Mouse (Mus musculus) midbrain, postnatal 0 days (tissue): ENCODE measurements around the gene Gm27029. TPM values are rescaled to one million over a fixed set of nuclear protein-coding genes. Genes with fewer than 3 reads are reported as not detected.
"Not testable (repeated sequence)": the region's sequence is repeated elsewhere in the genome, so short reads cannot be mapped to it uniquely, and the experiment has no call there.

Experiments
- ATAC-seq: fragments of 200-750 bp; cut with Nextera tagmentation; 2 replicates; pipeline ENCODE4 v1.8.0; 2017; ENCODE audit warnings: moderate number of reproducible peaks, mild to moderate bottlenecking, moderate TSS enrichment, moderate library complexity; ENCODE audit not compliant: low FRiP score
- DNase-seq: peaks from one replicate; pipeline ENCODE4 v3.0.0-alpha.2; 2015; ENCODE audit warnings: low spot score
- H3K27ac ChIP-seq: fragments of 300-500 bp; sonication (generic); 2 replicates; pipeline ENCODE4 v1.5.1; 2014; ENCODE audit warnings: low read depth, mild to moderate bottlenecking, low read length, mixed read lengths
- H3K27me3 ChIP-seq: fragments of 300-500 bp; sonication (generic); 2 replicates; pipeline ENCODE4 v1.6.1; 2014; ENCODE audit warnings: low read length, control low read depth, mixed read lengths; ENCODE audit not compliant: insufficient read depth
- H3K36me3 ChIP-seq: fragments of 300-500 bp; sonication (generic); 2 replicates; pipeline ENCODE4 v1.6.1; 2014; ENCODE audit warnings: low read length, control low read depth, mixed read lengths; ENCODE audit not compliant: insufficient read depth
- H3K4me1 ChIP-seq: fragments of 300-500 bp; sonication (generic); 2 replicates; pipeline ENCODE4 v1.6.1; 2014; ENCODE audit warnings: mild to moderate bottlenecking, control low read depth, antibody characterized with exemption, low read length, mixed read lengths; ENCODE audit not compliant: insufficient read depth
- H3K4me2 ChIP-seq: fragments of 300-500 bp; sonication (generic); 2 replicates; pipeline ENCODE4 v1.6.1; 2014; ENCODE audit warnings: low read depth, mild to moderate bottlenecking, low read length, mixed read lengths; ENCODE audit not compliant: poor library complexity, severe bottlenecking
- H3K4me3 ChIP-seq: fragments of 300-500 bp; sonication (generic); 2 replicates; pipeline ENCODE4 v1.5.1; 2014; ENCODE audit warnings: low read depth, mild to moderate bottlenecking, low read length, moderate library complexity
- H3K9ac ChIP-seq: fragments of 300-500 bp; sonication (generic); replicated peaks from 2 replicates; pipeline ENCODE4 v1.6.1; 2014; ENCODE audit warnings: mild to moderate bottlenecking, low read length, moderate library complexity, mixed read lengths; ENCODE audit not compliant: poor library complexity, severe bottlenecking
- H3K9me3 ChIP-seq: fragments of 300-500 bp; sonication (generic); 2 replicates; pipeline ENCODE4 v1.6.1; 2016; ENCODE audit warnings: low read length, control low read depth
- CTCF ChIP-seq: IDR thresholded peaks from 2 replicates; pipeline ENCODE4 v1.5.1; 2016; ENCODE audit warnings: antibody characterized with exemption, mild to moderate bottlenecking
- WGBS: fragments of 180-500 bp; shearing (Covaris S2); extraction: QIAGEN DNeasy Blood & Tissue Kit; methylation state at CpG from one replicate; pipeline ENCODE4 v1.1.7; 2014; 5-methylcytosine and 5-hydroxymethylcytosine counted together
- polyA plus RNA-seq: library from polyadenylated mRNA; unstranded; fragments of >200 nt; fragmentation: Nextera tagmentation; extraction: Ambion mirVana; gene quantifications from 2 replicates; pipeline ENCODE4 v1.2.1, GENCODE M21; 2015
- total RNA-seq: library from RNA; depleted of rRNA; stranded (reverse); fragments of >200 nt; gene quantifications from 2 replicates; pipeline ENCODE4 v1.2.3, GENCODE M21; 2014

Gene Gm27029
- total and polyA plus RNA-seq, 2 experiments from 2014 or later = 5.7 to 6.3 TPM

DNA sequence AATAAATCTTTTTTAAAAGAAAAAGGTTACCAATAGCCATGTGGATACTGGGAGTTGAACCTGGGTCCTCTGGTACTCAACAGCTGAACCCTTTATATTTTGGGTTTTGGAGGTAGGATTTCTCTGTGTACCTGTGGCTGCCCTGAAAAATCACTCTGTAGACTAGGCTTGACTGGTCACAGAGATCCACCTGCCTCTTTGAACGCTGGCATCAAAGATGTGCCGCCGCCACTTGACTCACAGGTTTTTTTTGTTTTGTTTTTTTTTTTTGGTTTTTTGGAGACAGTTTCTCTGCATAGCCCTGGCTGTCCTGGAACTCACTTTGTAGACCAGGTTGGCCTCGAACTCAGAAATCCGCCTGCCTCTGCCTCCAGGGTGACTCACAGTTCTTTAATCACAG, 23.2 kb upstream of the Gm27029 start:
- no peak overlapping the region for H3K27ac ChIP-seq
- H3K4me1 ChIP-seq = 0 out of 2 replicates have a peak, but pooled peaks cover 3% of the 10 kb centered on the region
- peaks cover 18% of the 10 kb centered on the region for H3K36me3 ChIP-seq
- ATAC-seq (no peak), DNase-seq (no peak)
- 87% methylated on average over 5 of the region's 5 CpGs for WGBS
- no peak overlapping the region for H3K4me2 ChIP-seq
- no peak for TF ChIP-seq CTCF
- no peak overlapping the region for H3K9ac ChIP-seq
- H3K9me3 ChIP-seq = no peaks in the 10 kb centered on the region
- no peaks in the 10 kb centered on the region for H3K27me3 ChIP-seq
- H3K4me3 ChIP-seq = no peak overlapping the region

DNA sequence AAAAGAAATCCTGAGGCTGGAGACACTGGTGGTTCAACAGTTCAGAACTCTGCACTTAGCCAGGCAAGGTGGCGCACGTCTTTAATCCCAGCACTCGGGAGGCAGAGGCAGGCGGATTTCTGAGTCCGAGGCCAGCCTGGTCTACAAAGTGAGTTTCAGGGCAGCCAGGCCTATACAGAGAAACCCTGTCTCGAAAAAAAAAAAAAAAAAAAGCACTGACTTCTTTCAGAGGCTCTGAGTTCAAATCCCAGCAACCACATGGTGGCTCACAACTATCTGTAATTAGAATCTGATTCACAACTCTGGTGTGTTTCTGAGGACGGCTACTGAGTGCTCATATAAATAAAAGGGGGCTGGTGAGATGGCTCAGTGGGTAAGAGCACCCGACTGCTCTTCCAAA, 22.3 kb upstream of the Gm27029 start:
- not testable (repeated sequence) for DNase-seq, H3K9me3 ChIP-seq, H3K4me1 ChIP-seq, ATAC-seq, H3K27ac ChIP-seq, H3K4me2 ChIP-seq, H3K27me3 ChIP-seq, H3K4me3 ChIP-seq, H3K9ac ChIP-seq
- WGBS = 93% methylated on average over 8 of the region's 8 CpGs
- peaks cover 18% of the 10 kb centered on the region for H3K36me3 ChIP-seq

DNA sequence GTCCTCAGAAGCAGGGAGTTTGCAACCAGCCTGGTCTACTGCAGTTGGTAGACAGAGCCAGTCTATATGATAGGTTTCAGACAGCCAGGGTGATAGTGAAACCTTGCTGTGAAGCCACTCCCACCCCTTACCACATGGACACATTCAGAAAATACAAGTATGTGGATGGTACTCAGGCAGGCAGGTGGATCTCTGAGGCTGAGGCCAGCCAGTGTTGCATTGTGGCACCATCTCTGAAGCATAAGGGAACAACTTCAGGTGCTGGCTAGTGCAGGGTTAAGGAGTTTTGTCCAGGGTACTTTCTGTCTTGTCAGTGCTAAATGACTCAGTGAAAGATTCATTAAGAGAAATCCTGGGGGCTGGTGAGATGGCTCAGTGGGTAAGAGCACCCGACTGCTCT, 21.7 kb upstream of the Gm27029 start:
- Histone ChIP-seq H3K27ac (no peak overlapping the region), H3K4me3 (no peak overlapping the region), H3K36me3 (peaks cover 18% of the 10 kb centered on the region), H3K4me1 (0 out of 2 replicates have a peak, but pooled peaks cover 3% of the 10 kb centered on the region), H3K9ac (no peak overlapping the region), H3K4me2 (no peak overlapping the region), H3K9me3 (no peaks in the 10 kb centered on the region), H3K27me3 (no peaks in the 10 kb centered on the region)
- ATAC-seq (no peak), DNase-seq (no peak)
- TF ChIP-seq CTCF = no peak
- 93% methylated on average over 1 of the region's 1 CpGs for WGBS

DNA sequence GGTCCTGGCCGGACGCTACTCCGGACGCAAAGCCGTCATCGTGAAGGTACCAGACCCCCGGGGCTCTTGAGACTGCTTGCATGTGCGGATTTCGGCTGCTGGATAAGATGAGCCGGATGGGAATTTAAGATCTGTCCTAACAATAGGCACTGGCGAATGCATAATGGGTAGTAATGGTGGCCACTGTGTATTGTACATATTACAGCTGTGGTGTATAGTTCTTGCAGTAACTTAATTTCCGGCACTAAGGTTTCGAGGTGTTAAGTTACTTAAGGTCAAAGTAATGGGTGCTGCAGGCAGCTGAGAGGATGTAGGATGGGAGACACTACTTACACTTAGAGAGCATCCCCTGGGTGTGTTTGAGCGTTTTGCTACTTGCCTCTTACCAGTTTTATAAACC, 18.2 kb upstream of the Gm27029 start:
- H3K36me3 ChIP-seq = peaks cover 18% of the 10 kb centered on the region
- ATAC-seq = no peak; the same call in 1 of the 2 replicates
- TF ChIP-seq CTCF = no peak

DNA sequence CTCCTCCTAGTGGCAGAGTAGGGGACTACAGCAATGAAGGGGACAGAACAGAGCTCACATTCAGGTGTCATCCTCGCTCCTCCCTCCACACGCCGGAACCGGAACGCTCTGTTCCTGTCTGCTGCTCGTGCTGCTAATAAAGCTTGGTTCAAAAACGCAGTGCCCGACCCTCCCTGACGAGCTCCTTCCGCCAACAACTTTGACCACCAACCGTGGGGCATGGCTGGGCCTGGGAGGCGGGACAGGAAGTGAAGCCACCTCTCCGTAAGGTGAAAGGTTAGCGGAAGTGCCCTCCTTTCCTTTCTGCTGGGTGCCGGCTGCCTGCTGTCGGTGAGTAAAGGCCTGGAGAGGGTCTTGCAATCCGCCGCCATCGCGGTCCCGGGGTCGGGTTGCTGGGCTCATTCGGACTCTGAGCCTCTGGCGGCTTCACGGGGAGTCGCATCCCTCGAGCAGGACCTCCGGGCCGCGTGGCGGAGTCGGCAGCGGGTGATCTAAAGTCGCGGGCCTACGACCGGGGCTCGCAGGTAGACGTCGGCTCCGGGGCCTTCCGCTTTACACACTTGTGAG, 17.6 kb upstream of the Gm27029 start, which contains the start of gene Rpl27:
Gene Rpl27 (plus strand): TSS at position 172 of the 567 bp plus-strand sequence.
- H3K4me2 ChIP-seq = peak within 1 kb of the TSS; percentile 73
- 0 out of 2 replicates have a peak, but pooled peaks cover 3% of the 10 kb centered on the region for H3K4me1 ChIP-seq
- no peaks in the 10 kb centered on the region for H3K27me3 ChIP-seq
- TF ChIP-seq CTCF = peak; percentile 90
- H3K27ac ChIP-seq = peak within 1 kb of the TSS; percentile 91
- no peaks in the 10 kb centered on the region for H3K9me3 ChIP-seq
- peak within 1 kb of the TSS; percentile 76 for H3K4me3 ChIP-seq
- under 1% methylated on average over 42 of the region's 42 CpGs for WGBS
- peak; percentile 97 for ATAC-seq
- peak within 1 kb of the TSS; percentile 93 for H3K9ac ChIP-seq
- peak; percentile 99 for DNase-seq
- peaks cover 18% of the 10 kb centered on the region for H3K36me3 ChIP-seq

More for the DNA sequence above, 18.2 kb upstream of the Gm27029 start:
- Histone ChIP-seq H3K4me2 (peak overlapping the region; percentile 73), H3K4me1 (0 out of 2 replicates have a peak, but pooled peaks cover 3% of the 10 kb centered on the region), H3K9me3 (no peaks in the 10 kb centered on the region), H3K4me3 (peak overlapping the region; percentile 76), H3K27ac (peak overlapping the region; percentile 91), H3K27me3 (no peaks in the 10 kb centered on the region), H3K9ac (peak overlapping the region; percentile 93)
- WGBS = 2% methylated on average over 14 of the region's 14 CpGs
- DNase-seq = no peak

DNA sequence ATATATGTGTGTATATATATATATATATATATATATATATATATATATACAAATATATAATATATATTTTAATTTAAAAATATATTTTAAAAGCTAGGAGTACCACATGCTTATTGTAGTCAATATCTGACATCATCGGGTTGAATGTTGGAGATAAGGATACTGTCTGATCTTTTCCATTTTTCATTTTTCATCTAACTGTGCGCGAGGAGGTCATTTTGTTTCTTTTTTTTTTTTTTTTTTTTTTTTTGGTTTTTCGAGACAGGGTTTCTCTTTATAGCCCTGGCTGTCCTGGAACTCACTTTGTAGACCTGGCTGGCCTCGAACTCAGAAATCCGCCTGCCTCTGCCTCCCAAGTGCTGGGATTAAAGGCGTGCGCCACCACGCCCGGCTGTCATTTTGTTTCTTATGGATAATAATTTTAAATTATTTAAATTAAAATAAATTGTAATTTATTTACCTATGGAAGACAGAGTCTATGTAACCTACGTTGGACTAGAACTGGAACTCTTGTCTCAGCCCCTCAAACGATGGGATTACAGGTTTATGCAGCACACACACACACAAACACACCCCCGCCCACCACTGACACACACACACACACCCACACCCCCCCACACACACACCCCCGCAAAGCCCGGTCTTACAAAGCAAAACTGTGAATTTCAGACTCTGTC, 17.0 kb upstream of the Gm27029 start:
- not testable (repeated sequence) for H3K27ac ChIP-seq, ATAC-seq
- 40% methylated on average over 15 of the region's 15 CpGs for WGBS

DNA sequence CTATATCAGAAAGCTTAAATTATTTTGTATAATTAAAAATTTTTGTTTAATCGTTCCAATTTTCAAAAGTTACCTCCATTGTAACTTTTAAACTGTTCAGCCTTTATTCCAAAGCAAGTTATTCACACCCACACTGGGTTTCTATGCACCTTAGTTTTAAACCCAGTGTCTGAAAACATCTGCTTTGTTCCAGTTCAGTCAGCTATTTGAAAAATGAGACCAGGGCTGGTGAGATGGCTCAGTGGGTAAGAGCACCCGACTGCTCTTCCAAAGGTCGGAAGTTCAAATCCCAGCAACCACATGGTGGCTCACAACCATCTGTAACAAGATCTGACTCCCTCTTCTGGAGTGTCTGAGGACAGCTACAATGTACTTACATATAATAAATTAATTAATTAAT, 13.4 kb upstream of the Gm27029 start:
- WGBS = 54% methylated on average over 3 of the region's 3 CpGs
- H3K27ac ChIP-seq, ATAC-seq, H3K27me3 ChIP-seq, H3K4me1 ChIP-seq, DNase-seq, H3K4me3 ChIP-seq, H3K9me3 ChIP-seq, H3K9ac ChIP-seq, H3K4me2 ChIP-seq: not testable (repeated sequence)
- peaks cover 22% of the 10 kb centered on the region for H3K36me3 ChIP-seq

More for the DNA sequence above, 17.0 kb upstream of the Gm27029 start:
- Histone ChIP-seq H3K36me3 (peaks cover 18% of the 10 kb centered on the region), H3K4me2 (peak overlapping the region; percentile 42), H3K4me3 (peak overlapping the region; percentile 16; the same call in 1 of the 2 replicates)
- H3K9ac ChIP-seq, H3K27me3 ChIP-seq, H3K9me3 ChIP-seq, DNase-seq, H3K4me1 ChIP-seq: not testable (repeated sequence)
